Mouse (Mus musculus) C2C12 (cell line): ENCODE results near the gene Pinlyp. TPM values are rescaled to one million over a fixed set of nuclear protein-coding genes. Genes with fewer than 3 reads are reported as not detected.

Experiments used
- H3K27me3 ChIP-seq: one replicate; pipeline ENCODE4 v1.6.1; 2011; ENCODE audit not compliant: control insufficient read depth, insufficient read depth, insufficient read length
- H3K36me3 ChIP-seq: one replicate; pipeline ENCODE4 v1.6.1; 2011; ENCODE audit not compliant: control insufficient read depth, insufficient read depth
- H3K4me3 ChIP-seq: one replicate; pipeline ENCODE4 v1.5.1; 2011; ENCODE audit warnings: mild to moderate bottlenecking, control low read depth; ENCODE audit not compliant: poor library complexity, insufficient read depth, severe bottlenecking
- H3K79me2 ChIP-seq: one replicate; pipeline ENCODE4 v1.6.1; 2011; ENCODE audit not compliant: control insufficient read depth, insufficient read depth
- H3K79me3 ChIP-seq: one replicate; pipeline ENCODE4 v1.6.1; 2011; ENCODE audit warnings: low read depth, control low read depth
- H3ac ChIP-seq: one replicate; pipeline ENCODE3; 2011; ENCODE audit warnings: low read depth; ENCODE audit not compliant: control insufficient read depth, insufficient read length
- CEBPB ChIP-seq: IDR thresholded peaks from one replicate; pipeline ENCODE4 v1.6.1; 2011; ENCODE audit warnings: low read depth, mild to moderate bottlenecking, control low read depth, moderate library complexity
- CTCF ChIP-seq: IDR thresholded peaks from one replicate; pipeline ENCODE4 v1.5.1; 2011; ENCODE audit not compliant: control insufficient read depth, insufficient read depth, insufficient read length
- FOSL1 ChIP-seq: IDR thresholded peaks from one replicate; pipeline ENCODE4 v1.8.0; 2011; ENCODE audit warnings: mild to moderate bottlenecking, low read length; ENCODE audit not compliant: poor library complexity, insufficient read depth, severe bottlenecking
- MAX ChIP-seq: IDR thresholded peaks from one replicate; pipeline ENCODE4 v1.6.1; 2011; ENCODE audit warnings: mild to moderate bottlenecking, control low read depth
- MYOD1 ChIP-seq: IDR thresholded peaks from one replicate; pipeline ENCODE4 v1.6.1; 2011; ENCODE audit warnings: low read depth; ENCODE audit not compliant: control insufficient read depth, insufficient read length
- MYOG ChIP-seq: IDR thresholded peaks from one replicate; pipeline ENCODE4 v1.6.1; 2011; ENCODE audit not compliant: control insufficient read depth, insufficient read length; ENCODE audit errors: extremely low read depth
- USF1 ChIP-seq: IDR thresholded peaks from one replicate; pipeline ENCODE4 v1.6.1; 2011; ENCODE audit warnings: low read depth, mild to moderate bottlenecking, control low read depth, moderate library complexity
- polyA plus RNA-seq: library from polyadenylated mRNA; unstranded; fragments of >200 nt; fragmentation: generic; extraction: Trizol; gene quantifications from one replicate; pipeline ENCODE4 v1.2.1, GENCODE M21; 2012; ENCODE audit warnings: missing spikeins

The Pinlyp gene
- polyA plus RNA-seq, 1 experiment, result 0.23 TPM

- Histone ChIP-seq H3K79me2 (peaks cover 22% of the 10 kb centered on the region), H3K36me3 (peaks cover 10% of the 10 kb centered on the region), H3ac (no peak overlapping the region), H3K4me3 (no peak overlapping the region), H3K79me3 (peaks cover 5% of the 10 kb centered on the region), H3K27me3 (no peaks in the 10 kb centered on the region)
- TF ChIP-seq MYOD1 (no peak), USF1 (no peak), FOSL1 (no peak), CEBPB (no peak), CTCF (no peak), MAX (no peak), MYOG (no peak)
Measured at GRCm38 (mm10) chr7:24551985-24552759, 6.3 kb upstream of the Pinlyp start.

DNA sequence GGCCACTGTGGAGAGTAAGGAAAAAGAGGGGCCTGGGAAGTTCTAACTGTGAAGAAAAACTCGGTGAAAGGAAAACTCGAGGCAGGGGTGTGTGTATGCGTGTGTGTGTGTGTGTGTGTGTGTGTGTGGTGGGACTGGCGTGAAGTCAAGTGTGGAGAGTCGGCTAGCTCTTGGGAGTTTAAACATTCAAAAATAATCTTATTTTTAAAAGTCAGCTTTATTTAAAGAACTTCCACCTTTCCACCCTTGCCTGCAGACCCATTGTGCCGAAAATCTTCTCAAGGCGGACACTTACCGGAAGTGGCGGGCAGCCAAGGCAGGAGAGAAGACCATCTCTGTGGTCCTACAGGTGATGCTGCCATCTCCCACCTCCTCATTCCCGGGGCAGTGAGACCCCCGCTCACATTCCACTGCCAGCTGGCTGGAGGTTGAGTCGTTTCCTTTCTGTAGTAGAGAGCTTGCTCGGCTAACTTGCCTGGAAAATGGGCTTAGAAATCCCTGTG, 1.7 kb upstream of the Pinlyp start:
- Histone ChIP-seq H3K4me3 (peak overlapping the region; percentile 90), H3ac (peak overlapping the region; percentile 100), H3K79me2 (peaks cover 22% of the 10 kb centered on the region), H3K79me3 (peaks cover 3% of the 10 kb centered on the region), H3K36me3 (peaks cover 2% of the 10 kb centered on the region), H3K27me3 (no peaks in the 10 kb centered on the region)
- TF ChIP-seq CEBPB (no peak), CTCF (no peak), MYOG (no peak), MAX (no peak), FOSL1 (no peak), USF1 (no peak), MYOD1 (no peak)

- peak; percentile 95 for TF ChIP-seq MYOD1
- TF ChIP-seq USF1, result no peak
- H3K79me3 ChIP-seq, result peaks cover 3% of the 10 kb centered on the region
- H3ac ChIP-seq, result peak overlapping the region; percentile 100
- H3K27me3 ChIP-seq, result no peaks in the 10 kb centered on the region
- H3K36me3 ChIP-seq, result no peaks in the 10 kb centered on the region
- peaks cover 22% of the 10 kb centered on the region for H3K79me2 ChIP-seq
- H3K4me3 ChIP-seq, result peak overlapping the region; percentile 90
Measured at GRCm38 (mm10) chr7:24546634-24547389, 894 bp upstream of the Pinlyp start.

DNA sequence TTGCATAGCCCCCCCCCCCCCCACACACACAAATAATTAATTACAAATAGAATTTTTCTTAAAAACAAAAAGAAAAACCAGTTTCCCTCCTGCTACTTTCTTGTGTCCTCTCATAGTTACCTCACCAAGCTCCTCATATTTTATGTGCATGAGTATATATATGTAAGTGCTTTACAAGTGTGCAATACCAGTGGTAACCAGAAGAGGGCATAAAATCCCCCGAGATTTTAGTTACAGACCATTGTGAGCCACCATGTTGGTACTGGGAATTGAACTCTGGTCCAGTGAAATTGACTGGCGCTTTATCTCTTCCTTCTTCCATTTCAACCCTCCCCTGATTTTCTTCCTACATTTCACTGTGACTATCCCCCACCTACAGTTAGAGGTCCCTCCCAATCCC, 1.4 kb downstream of the Pinlyp start:
- Histone ChIP-seq H3K79me2 (peaks cover 16% of the 10 kb centered on the region), H3ac (no peak overlapping the region), H3K27me3 (no peaks in the 10 kb centered on the region), H3K79me3 (peaks cover 3% of the 10 kb centered on the region), H3K4me3 (no peak overlapping the region), H3K36me3 (no peaks in the 10 kb centered on the region)
- no peak for TF ChIP-seq MAX
- no peak for TF ChIP-seq CEBPB
- no peak for TF ChIP-seq MYOD1
- TF ChIP-seq USF1, result no peak
- no peak for TF ChIP-seq FOSL1
- no peak for TF ChIP-seq CTCF
- no peak for TF ChIP-seq MYOG

DNA sequence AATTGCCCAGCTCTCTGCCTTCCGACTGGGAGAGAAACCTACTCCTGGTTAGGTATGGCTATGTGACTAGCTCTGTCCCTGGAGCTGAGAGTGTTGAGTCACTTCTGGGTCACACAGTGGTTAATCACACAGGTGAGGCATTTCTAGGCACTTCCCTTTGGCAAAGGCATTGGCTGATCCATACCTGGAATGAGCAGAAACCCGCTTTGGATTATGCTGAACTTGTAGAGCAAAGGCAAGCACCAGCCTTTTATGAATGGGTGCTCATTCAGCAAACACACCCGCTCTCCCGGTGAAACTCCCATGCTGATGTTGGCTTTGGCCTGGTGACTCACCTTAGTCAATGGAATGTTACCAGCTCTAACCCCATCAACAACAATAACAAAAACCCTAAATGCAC, 6.2 kb downstream of the Pinlyp start:
- Histone ChIP-seq H3K36me3 (no peaks in the 10 kb centered on the region), H3ac (no peak overlapping the region), H3K79me3 (no peaks in the 10 kb centered on the region), H3K4me3 (no peak overlapping the region), H3K27me3 (no peaks in the 10 kb centered on the region), H3K79me2 (no peaks in the 10 kb centered on the region)
- TF ChIP-seq FOSL1 (no peak), MYOG (no peak), MAX (no peak), CTCF (no peak), MYOD1 (no peak), USF1 (no peak), CEBPB (no peak)
